Mouse (Mus musculus) kidney, adult 2 months (tissue): Measurements from ENCODE around the gene Cckbr.

Source experiments
- CTCF ChIP-seq: fragments of 200-500 bp; conservative IDR thresholded peaks from 2 replicates; pipeline ENCODE4 v1.5.1; 2011; ENCODE audit warnings: low read depth, mild to moderate bottlenecking, control low read depth, low read length, moderate library complexity, mixed read lengths; ENCODE audit not compliant: insufficient read depth, insufficient read length
- POLR2A ChIP-seq: fragments of 200-500 bp; IDR thresholded peaks from one replicate; pipeline ENCODE4 v1.6.1; 2011; ENCODE audit warnings: low read depth, low read length, control low read depth

DNA sequence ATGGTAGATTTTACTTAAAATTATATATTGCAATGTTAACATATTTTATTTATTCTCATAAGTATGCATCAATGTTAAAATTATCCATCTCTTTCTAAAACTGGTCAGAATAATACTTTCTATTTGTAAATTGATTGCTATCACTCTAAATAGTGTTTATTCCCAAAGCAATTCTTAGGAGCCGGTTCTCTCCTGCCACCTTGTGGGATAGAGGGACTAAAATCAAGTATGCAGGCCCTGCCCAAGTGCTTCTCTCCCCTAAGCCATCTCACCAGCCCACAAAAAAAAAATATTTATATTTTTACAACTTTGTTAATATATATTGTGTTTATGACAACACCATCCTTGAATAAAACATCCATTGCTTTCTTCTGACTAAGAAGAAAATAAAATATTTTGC lies 47.1 kb downstream of the Cckbr start:
- TF ChIP-seq CTCF (no peak), POLR2A (no peak)
